Mouse (Mus musculus): ENCODE results near the gene Myo6.

- TF ChIP-seq POLR2A (IDR thresholded peaks at IDR 0.05; ENCODE audit: borderline replicate concordance, control insufficient read depth, low read depth, low read length) (no peak), CTCF (IDR thresholded peaks at IDR 0.05; ENCODE audit: control insufficient read depth, insufficient read depth, low read length) (no peak)
Measured at GRCm38 (mm10) chr9:80342520-80342919, 177.7 kb downstream of the Myo6 start.
